Mouse (Mus musculus): Measurements from ENCODE around the gene Fez2. TPM values are rescaled to one million over a fixed set of nuclear protein-coding genes. Genes with fewer than 3 reads are reported as not detected.

Gene Fez2
- polyA plus RNA-seq, 1 experiment, result 63.2 TPM

DNA sequence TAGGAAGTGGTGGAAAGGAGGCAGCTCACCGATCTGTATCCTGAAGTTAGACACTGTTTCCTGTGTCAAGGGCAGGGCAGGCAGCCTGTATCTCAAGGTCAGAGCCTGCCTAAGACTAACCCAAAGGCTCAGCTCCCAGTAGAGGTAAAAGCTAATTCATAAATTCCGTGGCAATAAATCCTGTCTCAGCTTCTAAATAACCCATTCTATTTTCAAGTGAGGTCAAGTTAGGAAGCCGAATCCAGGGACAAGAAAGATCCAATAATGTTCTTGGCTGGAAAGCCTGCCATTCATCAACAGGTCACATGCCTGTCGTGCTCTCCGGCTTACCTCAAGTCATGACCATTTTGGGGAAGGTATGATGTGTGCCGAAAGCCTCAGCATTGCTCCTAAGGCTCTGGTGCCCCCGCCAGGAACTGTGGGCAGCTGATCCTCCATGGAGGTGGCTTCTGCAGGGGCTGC is 33.4 kb upstream of the Fez2 start:
- TF ChIP-seq CTCF (IDR thresholded peaks at IDR 0.05; ENCODE audit: extremely low read depth, insufficient read depth, low read length), result no peak
- TF ChIP-seq POLR2A (IDR thresholded peaks at IDR 0.05; ENCODE audit: extremely low read depth, insufficient read depth, low read length), result no peak
- no peak overlapping the region for H3K27ac ChIP-seq (ENCODE audit: insufficient read depth, low read length)
- no peaks in the 10 kb centered on the region for H3K4me1 ChIP-seq (ENCODE audit: control insufficient read depth, insufficient read depth, low read length)
- no peak overlapping the region for H3K4me3 ChIP-seq (ENCODE audit: insufficient read depth, low read length)

DNA sequence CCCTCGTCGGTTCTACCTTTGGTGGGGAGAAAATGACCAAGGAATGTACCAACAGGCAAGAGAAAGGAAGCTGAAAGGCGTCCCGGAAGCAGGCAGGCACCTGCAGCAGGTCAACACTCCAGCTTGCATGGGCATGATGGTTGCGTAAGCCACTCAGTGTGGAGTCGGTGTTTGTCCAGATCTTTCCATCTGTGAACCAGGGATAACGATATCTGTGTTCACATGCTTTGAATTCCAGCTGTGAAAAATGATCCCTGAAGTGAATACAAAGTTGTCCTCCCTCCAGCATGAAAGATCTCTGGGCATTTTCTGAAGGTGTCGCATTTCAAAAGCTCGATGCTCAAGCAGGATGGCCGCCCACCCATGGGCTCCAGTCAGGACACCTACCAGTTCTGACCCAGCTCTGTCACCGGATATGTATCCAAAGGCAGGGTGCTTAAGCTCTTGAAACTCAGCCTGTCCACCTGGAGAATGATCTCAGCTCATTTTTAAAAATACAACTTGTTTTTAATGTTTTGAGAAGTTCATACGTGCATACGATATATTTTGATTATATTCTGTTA is 31.8 kb upstream of the Fez2 start:
- H3K27ac ChIP-seq (ENCODE audit: insufficient read depth, low read length), result no peak overlapping the region
- H3K4me3 ChIP-seq (ENCODE audit: insufficient read depth, low read length), result no peak overlapping the region
- TF ChIP-seq POLR2A (IDR thresholded peaks at IDR 0.05; ENCODE audit: extremely low read depth, insufficient read depth, low read length) (no peak), CTCF (IDR thresholded peaks at IDR 0.05; ENCODE audit: extremely low read depth, insufficient read depth, low read length) (no peak)
- H3K4me1 ChIP-seq (ENCODE audit: control insufficient read depth, insufficient read depth, low read length), result no peaks in the 10 kb centered on the region

DNA sequence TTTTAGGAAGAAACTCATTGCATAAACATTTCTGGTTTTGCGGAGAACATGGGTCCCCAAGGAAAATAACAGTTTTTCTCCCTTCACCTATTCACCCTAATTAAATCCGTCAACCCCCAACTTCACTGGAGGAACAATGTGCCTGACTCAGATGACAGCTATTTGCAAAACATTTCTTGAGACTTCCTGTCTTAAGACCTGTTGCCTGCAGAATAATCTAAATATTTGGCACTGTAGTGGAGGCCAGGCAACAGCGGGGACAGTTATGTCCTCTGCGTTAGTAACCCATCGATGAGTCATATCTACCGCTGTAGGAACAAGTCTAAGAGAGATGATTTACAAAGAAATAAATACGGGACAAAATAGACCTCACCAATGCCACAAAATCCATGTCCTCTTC is 26.9 kb upstream of the Fez2 start:
- H3K27ac ChIP-seq (ENCODE audit: insufficient read depth, low read length), result no peak overlapping the region
- no peak overlapping the region for H3K4me3 ChIP-seq (ENCODE audit: insufficient read depth, low read length)
- TF ChIP-seq CTCF (IDR thresholded peaks at IDR 0.05; ENCODE audit: extremely low read depth, insufficient read depth, low read length) (no peak), POLR2A (IDR thresholded peaks at IDR 0.05; ENCODE audit: extremely low read depth, insufficient read depth, low read length) (no peak)
- no peaks in the 10 kb centered on the region for H3K4me1 ChIP-seq (ENCODE audit: control insufficient read depth, insufficient read depth, low read length)

DNA sequence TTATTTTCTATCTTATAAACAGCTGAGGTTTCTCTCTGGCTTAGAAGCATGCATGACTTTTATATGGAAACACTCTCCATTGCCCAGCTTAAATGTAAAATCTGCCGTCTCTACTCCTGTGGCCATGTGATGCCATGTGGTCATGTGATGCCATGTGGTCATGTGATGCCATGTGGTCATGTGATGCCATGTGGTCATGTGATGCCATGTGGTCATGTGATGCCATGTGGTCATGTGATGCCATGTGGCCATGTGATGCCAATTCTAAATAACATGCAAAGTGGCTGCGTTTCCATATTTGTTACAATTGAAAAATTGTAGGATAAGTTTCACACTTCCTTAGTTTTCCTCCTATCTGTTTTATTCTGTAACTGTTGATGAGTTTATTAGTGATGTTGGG is 22.8 kb upstream of the Fez2 start:
- H3K4me1 ChIP-seq (ENCODE audit: control insufficient read depth, insufficient read depth, low read length), result no peaks in the 10 kb centered on the region
- TF ChIP-seq POLR2A (IDR thresholded peaks at IDR 0.05; ENCODE audit: extremely low read depth, insufficient read depth, low read length) (no peak), CTCF (IDR thresholded peaks at IDR 0.05; ENCODE audit: extremely low read depth, insufficient read depth, low read length) (no peak)
- no peak overlapping the region for H3K4me3 ChIP-seq (ENCODE audit: insufficient read depth, low read length)
- H3K27ac ChIP-seq (ENCODE audit: insufficient read depth, low read length), result no peak overlapping the region

DNA sequence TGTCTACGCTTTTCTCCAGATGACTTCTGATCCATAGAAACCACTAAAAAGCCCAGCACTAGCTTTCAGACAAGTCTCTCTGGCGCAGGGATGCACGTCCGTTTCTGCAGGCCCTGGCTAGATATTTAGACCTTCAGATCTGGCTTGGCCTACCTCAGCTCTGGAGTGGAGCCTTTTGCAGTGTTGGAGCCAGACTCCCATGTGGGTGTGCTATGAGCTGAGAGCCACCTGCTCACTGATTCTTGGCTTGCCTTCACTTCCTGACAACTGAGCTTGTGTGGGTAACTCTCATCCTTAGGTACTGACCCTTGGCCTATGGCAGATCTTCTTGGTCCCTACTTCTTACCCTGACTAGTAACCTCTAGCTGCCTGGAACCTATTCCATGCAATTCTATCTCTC is 19.2 kb upstream of the Fez2 start:
- Histone ChIP-seq H3K4me3 (ENCODE audit: insufficient read depth, low read length) (no peak overlapping the region), H3K4me1 (ENCODE audit: control insufficient read depth, insufficient read depth, low read length) (no peaks in the 10 kb centered on the region), H3K27ac (ENCODE audit: insufficient read depth, low read length) (no peak overlapping the region)
- no peak for TF ChIP-seq CTCF (IDR thresholded peaks at IDR 0.05; ENCODE audit: extremely low read depth, insufficient read depth, low read length)
- TF ChIP-seq POLR2A (IDR thresholded peaks at IDR 0.05; ENCODE audit: extremely low read depth, insufficient read depth, low read length), result no peak

DNA sequence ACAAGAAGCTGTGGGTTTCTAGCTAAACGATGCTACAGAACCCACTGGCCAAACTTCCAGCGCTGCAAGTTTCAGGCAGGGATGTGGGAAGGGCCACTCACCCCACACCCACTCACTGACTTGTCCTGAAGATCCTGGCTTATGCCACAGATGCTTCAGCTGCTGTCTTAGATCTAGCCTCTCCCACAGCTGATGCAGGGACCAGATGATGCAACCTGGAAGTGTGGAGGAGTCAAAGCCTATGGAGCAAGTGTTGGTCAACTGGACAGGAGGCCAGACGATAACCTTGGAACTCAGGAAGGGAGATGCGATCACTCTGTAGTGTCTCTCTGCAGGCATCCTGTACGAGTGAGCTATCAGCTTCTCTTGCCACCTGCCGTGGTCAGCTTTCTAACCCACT is 17.7 kb upstream of the Fez2 start:
- TF ChIP-seq POLR2A (IDR thresholded peaks at IDR 0.05; ENCODE audit: extremely low read depth, insufficient read depth, low read length), result no peak
- no peak for TF ChIP-seq CTCF (IDR thresholded peaks at IDR 0.05; ENCODE audit: extremely low read depth, insufficient read depth, low read length)
- H3K4me3 ChIP-seq (ENCODE audit: insufficient read depth, low read length), result no peak overlapping the region

DNA sequence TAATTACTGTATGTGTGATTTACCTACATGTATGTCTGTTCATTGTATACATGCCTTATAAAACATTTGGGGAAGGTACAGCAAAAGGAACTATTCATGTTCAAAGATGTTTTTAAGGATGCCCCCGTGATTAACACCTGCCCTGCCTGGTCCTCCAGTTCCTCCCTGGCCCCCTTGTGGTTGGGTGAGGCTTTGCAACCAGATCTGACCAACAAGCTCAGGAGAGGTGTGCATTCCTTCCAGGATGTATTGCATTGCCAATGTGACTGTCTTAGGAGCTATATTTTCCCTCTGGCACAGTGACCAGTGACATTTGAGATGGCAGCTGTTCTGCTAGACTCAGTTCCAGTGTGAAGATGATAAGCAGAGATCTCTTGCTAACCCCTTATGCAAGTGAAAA is 16.8 kb upstream of the Fez2 start:
- Histone ChIP-seq H3K4me3 (ENCODE audit: insufficient read depth, low read length) (no peak overlapping the region), H3K27ac (ENCODE audit: insufficient read depth, low read length) (no peak overlapping the region), H3K4me1 (ENCODE audit: control insufficient read depth, insufficient read depth, low read length) (no peaks in the 10 kb centered on the region)
- TF ChIP-seq CTCF (IDR thresholded peaks at IDR 0.05; ENCODE audit: extremely low read depth, insufficient read depth, low read length) (peak; percentile 65), POLR2A (IDR thresholded peaks at IDR 0.05; ENCODE audit: extremely low read depth, insufficient read depth, low read length) (no peak)

More for the DNA sequence above, 17.7 kb upstream of the Fez2 start:
- Histone ChIP-seq H3K4me1 (ENCODE audit: control insufficient read depth, insufficient read depth, low read length) (no peaks in the 10 kb centered on the region), H3K27ac (ENCODE audit: insufficient read depth, low read length) (no peak overlapping the region)

DNA sequence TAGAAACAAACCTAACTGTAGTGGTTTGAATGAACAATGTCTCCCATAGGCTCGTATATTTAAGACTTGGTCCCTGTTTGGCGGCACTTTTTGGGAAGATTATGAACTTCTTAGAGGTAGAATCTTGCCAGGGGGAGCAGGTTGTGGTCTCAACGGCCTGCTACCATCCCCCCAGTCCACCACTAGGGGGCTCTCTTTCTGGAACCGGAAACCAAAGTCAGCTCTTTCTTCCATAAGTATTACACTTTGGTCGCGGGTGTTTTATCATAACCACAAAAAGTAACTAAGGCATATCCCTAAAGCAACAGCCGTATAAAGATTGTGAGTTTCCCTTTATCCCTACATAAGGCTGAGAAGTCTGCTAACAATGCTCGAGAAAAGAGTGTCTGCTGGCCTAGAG is 12.4 kb upstream of the Fez2 start:
- H3K4me1 ChIP-seq (ENCODE audit: control insufficient read depth, insufficient read depth, low read length), result no peaks in the 10 kb centered on the region
- H3K4me3 ChIP-seq (ENCODE audit: insufficient read depth, low read length), result no peak overlapping the region
- H3K27ac ChIP-seq (ENCODE audit: insufficient read depth, low read length), result no peak overlapping the region
- TF ChIP-seq POLR2A (IDR thresholded peaks at IDR 0.05; ENCODE audit: extremely low read depth, insufficient read depth, low read length) (no peak), CTCF (IDR thresholded peaks at IDR 0.05; ENCODE audit: extremely low read depth, insufficient read depth, low read length) (0 out of 2 replicates have a peak, but pooled peaks have one; percentile 13)

DNA sequence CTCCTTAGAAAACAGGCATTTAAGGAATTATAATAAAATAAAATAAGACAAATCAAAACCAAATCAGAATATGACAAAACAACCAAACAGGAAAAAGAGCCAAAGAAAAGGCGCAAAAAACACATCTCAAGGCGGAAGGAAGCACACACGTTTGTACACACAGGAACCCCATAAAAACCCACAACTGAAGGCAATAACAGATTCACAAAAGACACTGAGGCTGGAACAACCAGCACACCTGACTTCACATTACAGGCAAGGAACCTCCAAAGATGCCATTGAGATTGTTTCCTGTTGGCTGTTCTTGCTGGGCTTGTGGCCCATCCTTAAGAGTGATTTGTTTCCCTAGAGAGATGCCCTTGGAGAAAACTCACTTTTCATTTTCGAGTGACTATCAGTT is 11.1 kb upstream of the Fez2 start:
- no peak for TF ChIP-seq POLR2A (IDR thresholded peaks at IDR 0.05; ENCODE audit: extremely low read depth, insufficient read depth, low read length)
- TF ChIP-seq CTCF (IDR thresholded peaks at IDR 0.05; ENCODE audit: extremely low read depth, insufficient read depth, low read length), result no peak
- H3K4me3 ChIP-seq (ENCODE audit: insufficient read depth, low read length), result no peak overlapping the region
- no peak overlapping the region for H3K27ac ChIP-seq (ENCODE audit: insufficient read depth, low read length)

DNA sequence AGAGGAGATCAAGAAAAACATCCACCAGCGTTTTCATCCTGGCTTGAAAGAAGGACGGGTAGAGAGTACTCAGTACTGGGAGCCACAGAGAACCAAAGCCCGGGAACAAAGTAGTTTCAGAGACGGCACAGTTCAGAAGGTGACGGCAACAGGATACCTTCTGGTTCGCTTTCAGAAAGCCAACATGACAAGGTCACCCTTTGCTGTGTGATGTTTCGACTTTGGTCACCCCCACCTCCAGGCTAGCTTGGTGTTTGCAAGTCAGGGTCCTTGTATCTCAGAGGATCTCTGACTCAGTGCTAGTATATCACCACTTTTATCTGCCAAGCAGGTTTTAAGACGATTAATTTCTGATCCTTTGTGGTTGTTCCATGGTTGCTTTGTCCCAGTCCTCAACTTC is 7.1 kb upstream of the Fez2 start:
- H3K27ac ChIP-seq (ENCODE audit: insufficient read depth, low read length), result no peak overlapping the region
- H3K4me1 ChIP-seq (ENCODE audit: control insufficient read depth, insufficient read depth, low read length), result no peaks in the 10 kb centered on the region
- TF ChIP-seq POLR2A (IDR thresholded peaks at IDR 0.05; ENCODE audit: extremely low read depth, insufficient read depth, low read length) (no peak), CTCF (IDR thresholded peaks at IDR 0.05; ENCODE audit: extremely low read depth, insufficient read depth, low read length) (no peak)
- no peak overlapping the region for H3K4me3 ChIP-seq (ENCODE audit: insufficient read depth, low read length)

More for the DNA sequence above, 11.1 kb upstream of the Fez2 start:
- H3K4me1 ChIP-seq (ENCODE audit: control insufficient read depth, insufficient read depth, low read length), result no peaks in the 10 kb centered on the region
